Mouse (Mus musculus) heart, embryonic 16.5 days (tissue): ENCODE results near the gene Col15a1. TPM values are rescaled to one million over a fixed set of nuclear protein-coding genes. Genes with fewer than 3 reads are reported as not detected.

Source experiments
- ATAC-seq: fragments of 200-750 bp; cut with Nextera tagmentation; replicated peaks from 2 replicates; pipeline ENCODE4 v1.8.0; 2017; ENCODE audit warnings: moderate number of reproducible peaks; ENCODE audit not compliant: insufficient read depth, low FRiP score; ENCODE audit errors: extremely low read depth
- H3K27ac ChIP-seq: fragments of 300-500 bp; sonication (generic); 2 replicates; pipeline ENCODE4 v1.5.1; 2014; ENCODE audit warnings: mild to moderate bottlenecking, low read length, control low read depth, moderate library complexity
- H3K27me3 ChIP-seq: fragments of 300-500 bp; sonication (generic); 2 replicates; pipeline ENCODE4 v1.6.1; 2014; ENCODE audit warnings: low read length, mixed read lengths; ENCODE audit not compliant: control insufficient read depth, insufficient read depth
- H3K36me3 ChIP-seq: fragments of 300-500 bp; sonication (generic); 2 replicates; pipeline ENCODE4 v1.6.1; 2014; ENCODE audit not compliant: control insufficient read depth, insufficient read depth
- H3K4me1 ChIP-seq: fragments of 300-500 bp; sonication (generic); 2 replicates; pipeline ENCODE4 v1.6.1; 2014; ENCODE audit warnings: low read length, mixed read lengths; ENCODE audit not compliant: control insufficient read depth, insufficient read depth
- H3K4me2 ChIP-seq: fragments of 300-500 bp; sonication (generic); 2 replicates; pipeline ENCODE4 v1.6.1; 2014; ENCODE audit warnings: low read depth, mild to moderate bottlenecking, control low read depth, low read length
- H3K4me3 ChIP-seq: fragments of 300-500 bp; sonication (generic); 2 replicates; pipeline ENCODE4 v1.5.1; 2014; ENCODE audit warnings: mild to moderate bottlenecking, control low read depth, low read length
- H3K9ac ChIP-seq: fragments of 300-500 bp; sonication (generic); 2 replicates; pipeline ENCODE4 v1.6.1; 2014; ENCODE audit warnings: low read length, control low read depth
- H3K9me3 ChIP-seq: fragments of 300-500 bp; sonication (generic); replicated peaks from 2 replicates; pipeline ENCODE4 v1.6.1; 2016; ENCODE audit warnings: low read length; ENCODE audit not compliant: control insufficient read depth
- WGBS: fragments of 180-500 bp; shearing (Covaris S2); extraction: QIAGEN DNeasy Blood & Tissue Kit; methylation state at CpG from one replicate; pipeline ENCODE4 v1.1.7; 2014; 5-methylcytosine and 5-hydroxymethylcytosine counted together
- polyA plus RNA-seq: library from polyadenylated mRNA; unstranded; fragments of >200 nt; fragmentation: Nextera tagmentation; extraction: Ambion mirVana; gene quantifications from 2 replicates; pipeline ENCODE4 v1.2.1, GENCODE M21; 2015

The Col15a1 gene
- polyA plus RNA-seq, 1 experiment from 2014 or later = 13.5 TPM

- Histone ChIP-seq H3K4me1 (peaks cover 15% of the 10 kb centered on the region), H3K4me3 (no peak overlapping the region), H3K9me3 (no peaks in the 10 kb centered on the region), H3K4me2 (no peak overlapping the region), H3K27me3 (no peaks in the 10 kb centered on the region), H3K27ac (peak overlapping the region; percentile 0; the same call in 1 of the 2 replicates), H3K36me3 (no peaks in the 10 kb centered on the region), H3K9ac (no peak overlapping the region)
- 40% methylated on average over 9 of the region's 9 CpGs for WGBS
- ATAC-seq = peak; percentile 7; the same call in 1 of the 2 replicates
These were observed 76.9 kb downstream of the Col15a1 start for GRCm38 (mm10) chr4:47284874-47285273.

DNA sequence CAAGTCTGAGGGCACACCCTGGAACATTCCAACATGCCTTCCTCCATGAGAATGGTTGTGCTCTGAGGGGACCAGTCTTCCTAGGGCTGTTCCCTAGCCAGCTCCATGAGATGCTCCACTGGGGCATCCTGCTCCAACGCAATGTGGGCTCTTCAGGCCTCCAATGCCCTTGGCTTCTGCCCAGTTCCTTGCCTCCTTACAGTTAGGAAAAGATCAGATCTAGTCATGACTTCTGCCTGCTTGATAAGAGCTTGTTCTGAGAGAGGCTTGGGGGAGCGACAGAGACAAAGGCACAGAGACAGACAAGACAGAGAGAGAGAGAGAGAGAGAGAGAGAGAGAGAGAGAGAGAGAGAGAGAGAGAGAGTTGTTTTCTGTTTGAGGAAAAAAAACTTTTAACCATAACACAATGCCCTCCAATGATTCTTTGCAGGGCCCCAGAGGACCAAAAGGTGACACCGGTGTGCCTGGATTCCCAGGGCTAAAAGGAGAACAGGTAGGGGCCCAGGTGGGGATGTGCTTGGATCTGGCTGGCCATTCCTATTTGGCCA is 78.7 kb downstream of the Col15a1 start:
- no peak for ATAC-seq
- Histone ChIP-seq H3K9ac (no peak overlapping the region), H3K4me2 (no peak overlapping the region), H3K36me3 (no peaks in the 10 kb centered on the region), H3K9me3 (no peaks in the 10 kb centered on the region), H3K4me3 (no peak overlapping the region), H3K4me1 (peaks cover 15% of the 10 kb centered on the region), H3K27me3 (no peaks in the 10 kb centered on the region), H3K27ac (no peak overlapping the region)
- 88% methylated on average over 3 of the region's 3 CpGs for WGBS

DNA sequence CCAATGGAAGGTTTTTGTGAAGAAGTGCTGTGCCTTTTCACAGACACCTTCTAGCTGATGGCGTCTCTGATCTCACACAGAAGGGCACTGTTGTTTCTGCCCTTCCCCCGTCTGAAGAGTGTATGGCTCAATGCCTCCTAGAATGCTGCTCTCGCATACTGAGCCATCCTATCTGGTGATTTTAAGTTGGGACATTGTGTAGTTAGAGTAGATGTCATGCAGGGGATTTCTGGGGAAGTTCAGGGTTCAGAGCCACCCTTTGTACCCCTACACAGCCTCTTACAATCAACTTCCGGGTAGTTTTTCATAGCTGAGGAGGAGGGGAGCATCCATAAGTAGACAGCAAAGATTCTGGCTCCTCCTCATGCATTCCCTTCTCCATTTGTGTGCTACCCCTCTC is 79.5 kb downstream of the Col15a1 start:
- no peak overlapping the region for H3K4me3 ChIP-seq
- no peak for ATAC-seq
- H3K4me1 ChIP-seq = peaks cover 11% of the 10 kb centered on the region
- H3K27me3 ChIP-seq = no peaks in the 10 kb centered on the region
- H3K9me3 ChIP-seq = no peaks in the 10 kb centered on the region
- 62% methylated on average over 4 of the region's 4 CpGs for WGBS
- no peak overlapping the region for H3K9ac ChIP-seq
- no peak overlapping the region for H3K4me2 ChIP-seq
- H3K36me3 ChIP-seq = no peaks in the 10 kb centered on the region
- no peak overlapping the region for H3K27ac ChIP-seq

DNA sequence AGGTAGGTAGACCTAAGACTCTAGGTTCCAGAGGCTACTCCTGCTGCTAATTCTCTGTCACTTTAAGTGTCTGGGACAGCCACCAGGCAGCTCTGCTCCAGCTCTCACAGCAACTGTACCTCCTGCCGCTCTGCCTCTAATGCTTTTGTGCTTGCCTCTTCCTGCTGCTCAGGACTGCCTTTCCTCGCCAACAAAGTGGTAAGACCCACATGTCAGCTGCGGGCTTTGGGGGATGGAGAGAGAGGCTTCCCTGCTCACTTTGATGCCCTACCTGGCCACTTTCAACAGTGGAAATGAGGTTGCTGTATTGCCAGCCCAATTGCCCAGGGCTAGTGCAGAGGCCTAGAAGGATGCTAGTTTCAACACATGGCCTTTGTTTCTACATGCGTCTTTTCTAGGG is 80.3 kb downstream of the Col15a1 start:
- no peak for ATAC-seq
- no peaks in the 10 kb centered on the region for H3K27me3 ChIP-seq
- no peak overlapping the region for H3K4me2 ChIP-seq
- 60% methylated on average over 4 of the region's 4 CpGs for WGBS
- H3K9ac ChIP-seq = no peak overlapping the region
- peaks cover 13% of the 10 kb centered on the region for H3K4me1 ChIP-seq
- no peaks in the 10 kb centered on the region for H3K9me3 ChIP-seq
- H3K27ac ChIP-seq = peak overlapping the region; percentile 34; the same call in 1 of the 2 replicates
- H3K4me3 ChIP-seq = no peak overlapping the region
- H3K36me3 ChIP-seq = no peaks in the 10 kb centered on the region

GRCm38 (mm10) chr4:47289526-47289925 is 81.6 kb downstream of the Col15a1 start:
- 85% methylated on average over 3 of the region's 3 CpGs for WGBS
- H3K9ac ChIP-seq = no peak overlapping the region
- H3K36me3 ChIP-seq = no peaks in the 10 kb centered on the region
- no peaks in the 10 kb centered on the region for H3K27me3 ChIP-seq
- H3K27ac ChIP-seq = peak overlapping the region; percentile 1; the same call in 1 of the 2 replicates
- no peak for ATAC-seq
- H3K9me3 ChIP-seq = no peaks in the 10 kb centered on the region
- H3K4me3 ChIP-seq = no peak overlapping the region
- no peak overlapping the region for H3K4me2 ChIP-seq
- peaks cover 21% of the 10 kb centered on the region for H3K4me1 ChIP-seq

DNA sequence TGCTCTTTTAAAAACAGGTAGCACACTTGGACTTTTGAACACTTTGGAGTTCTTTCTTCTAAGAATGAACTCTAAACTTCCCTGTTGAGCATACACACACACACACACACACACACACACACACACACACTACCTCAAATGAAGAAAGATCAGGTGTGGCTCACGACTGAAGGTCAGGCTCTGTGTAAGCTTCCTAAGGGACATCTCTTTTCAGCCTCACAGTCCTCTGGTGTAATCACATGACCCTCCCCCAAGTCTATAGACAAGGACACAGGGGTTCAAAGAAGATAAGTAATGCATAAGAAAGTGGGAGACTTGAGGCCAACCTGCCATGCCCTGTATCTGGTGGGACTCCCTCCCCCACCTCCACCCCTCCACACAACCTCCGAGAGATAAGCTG is 82.5 kb downstream of the Col15a1 start:
- Histone ChIP-seq H3K27ac (0 out of 2 replicates have a peak overlapping the region, but pooled peaks have one; percentile 8), H3K36me3 (no peaks in the 10 kb centered on the region), H3K9me3 (no peaks in the 10 kb centered on the region), H3K4me1 (peaks cover 12% of the 10 kb centered on the region), H3K4me3 (no peak overlapping the region), H3K9ac (no peak overlapping the region), H3K4me2 (no peak overlapping the region), H3K27me3 (no peaks in the 10 kb centered on the region)
- ATAC-seq = no peak
- 64% methylated on average over 2 of the region's 2 CpGs for WGBS

DNA sequence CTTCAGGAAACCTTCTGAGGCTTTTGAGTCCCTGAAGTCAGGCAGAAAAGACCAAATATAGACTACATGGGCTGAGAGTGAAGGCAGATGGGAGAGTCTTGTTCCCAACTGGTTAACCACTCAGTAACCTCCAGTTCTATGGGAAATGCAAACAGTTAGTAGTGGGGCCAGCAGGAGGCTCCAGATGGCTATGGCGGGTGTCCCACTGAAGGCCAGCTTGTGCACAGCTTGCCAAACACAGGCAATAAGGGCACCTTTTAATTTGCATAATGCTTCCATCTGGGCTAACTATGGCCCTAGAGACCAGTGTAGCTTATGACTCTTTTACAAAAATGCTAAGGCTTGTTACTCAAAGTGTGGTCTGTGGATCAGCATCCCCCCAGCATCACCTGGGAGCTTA is 83.1 kb downstream of the Col15a1 start:
- WGBS = 73% methylated on average over 1 of the region's 1 CpGs
- Histone ChIP-seq H3K9ac (no peak overlapping the region), H3K4me2 (no peak overlapping the region)

GRCm38 (mm10) chr4:47292956-47293355 is 85.0 kb downstream of the Col15a1 start:
- Histone ChIP-seq H3K9me3 (no peaks in the 10 kb centered on the region; the same call in 1 of the 2 replicates), H3K27me3 (no peaks in the 10 kb centered on the region), H3K4me1 (peaks cover 15% of the 10 kb centered on the region), H3K27ac (no peak overlapping the region; the same call in 1 of the 2 replicates), H3K4me3 (no peak overlapping the region), H3K9ac (no peak overlapping the region), H3K36me3 (no peaks in the 10 kb centered on the region), H3K4me2 (no peak overlapping the region)
- 50% methylated on average over 4 of the region's 4 CpGs for WGBS
- no peak for ATAC-seq

More for the DNA sequence above, 83.1 kb downstream of the Col15a1 start:
- no peak overlapping the region for H3K4me3 ChIP-seq
- H3K36me3 ChIP-seq = no peaks in the 10 kb centered on the region
- H3K4me1 ChIP-seq = peaks cover 14% of the 10 kb centered on the region
- no peak for ATAC-seq
- no peak overlapping the region for H3K27ac ChIP-seq
- H3K27me3 ChIP-seq = no peaks in the 10 kb centered on the region
- no peaks in the 10 kb centered on the region for H3K9me3 ChIP-seq

GRCm38 (mm10) chr4:47293771-47294543 is 86.0 kb downstream of the Col15a1 start:
- H3K27ac ChIP-seq = peak overlapping the region; percentile 41; the same call in 1 of the 2 replicates

More at GRCm38 (mm10) chr4:47293771-47294543, 86.0 kb downstream of the Col15a1 start:
- Histone ChIP-seq H3K9ac (no peak overlapping the region), H3K9me3 (peaks cover 9% of the 10 kb centered on the region), H3K36me3 (peaks cover 4% of the 10 kb centered on the region), H3K4me3 (no peak overlapping the region), H3K27me3 (no peaks in the 10 kb centered on the region), H3K4me2 (no peak overlapping the region), H3K4me1 (peaks cover 15% of the 10 kb centered on the region)
- peak; percentile 30; the same call in 1 of the 2 replicates for ATAC-seq
- 62% methylated on average over 16 of the region's 16 CpGs for WGBS
